Mouse (Mus musculus): ENCODE measurements around the gene Chid1. TPM values are rescaled to one million over a fixed set of nuclear protein-coding genes. Genes with fewer than 3 reads are reported as not detected.

The Chid1 gene
- polyA plus RNA-seq, 1 experiment from 2014 or later, result 33.3 TPM

- Histone ChIP-seq H3K4me3 (ENCODE audit: control insufficient read depth in 1 of 2, insufficient read depth in 1 of 2, low read depth in 1 of 2, low read length in 2 of 2) (peak overlapping the region; percentile 57 to 67), H3K27me3 (ENCODE audit: control insufficient read depth, insufficient read depth, low read length) (peaks cover 12% of the 10 kb centered on the region), H3K9me3 (ENCODE audit: control insufficient read depth, low read length) (no peaks in the 10 kb centered on the region), H3K4me2 (ENCODE audit: low read length) (peak overlapping the region; percentile 100), H3K4me1 (ENCODE audit: control insufficient read depth in 2 of 2, insufficient read depth in 2 of 2, low read length in 2 of 2) (peaks cover 18 to 46% of the 10 kb centered on the region in 2 experiments), H3K27ac (replicated peaks in 1 of 2; ENCODE audit: control insufficient read depth in 1 of 2, insufficient read depth in 1 of 2, low read depth in 2 of 2, low read length in 2 of 2) (no peak overlapping the region), H3K9ac (ENCODE audit: low read length) (peak overlapping the region; percentile 65), H3K36me3 (ENCODE audit: control insufficient read depth, insufficient read depth, low read length) (no peaks in the 10 kb centered on the region; the same call in 1 of the 2 replicates)
- 13% methylated on average over 11 of the region's 11 CpGs for WGBS
- no peak for ATAC-seq (ENCODE audit: insufficient number of reproducible peaks, insufficient read depth, low FRiP score, low read depth)
These were observed 57.1 kb downstream of the Chid1 start for GRCm38 (mm10) chr7:141482531-141483024.

GRCm38 (mm10) chr7:141481498-141482401, 57.9 kb downstream of the Chid1 start:
- Histone ChIP-seq H3K9me3 (ENCODE audit: control insufficient read depth, low read length) (no peaks in the 10 kb centered on the region), H3K4me1 (ENCODE audit: control insufficient read depth in 2 of 2, insufficient read depth in 2 of 2, low read length in 2 of 2) (peaks cover 25 to 54% of the 10 kb centered on the region in 2 experiments), H3K4me2 (ENCODE audit: low read length) (peak overlapping the region; percentile 100), H3K4me3 (ENCODE audit: control insufficient read depth in 1 of 2, insufficient read depth in 1 of 2, low read depth in 1 of 2, low read length in 2 of 2) (peak overlapping the region; percentile 57 to 67), H3K27ac (replicated peaks in 1 of 2; ENCODE audit: control insufficient read depth in 1 of 2, insufficient read depth in 1 of 2, low read depth in 2 of 2, low read length in 2 of 2) (no peak overlapping the region), H3K36me3 (ENCODE audit: control insufficient read depth, insufficient read depth, low read length) (no peaks in the 10 kb centered on the region), H3K9ac (ENCODE audit: low read length) (peak overlapping the region; percentile 65), H3K27me3 (ENCODE audit: control insufficient read depth, insufficient read depth, low read length) (peaks cover 12% of the 10 kb centered on the region)
- no peak for ATAC-seq (ENCODE audit: insufficient number of reproducible peaks, insufficient read depth, low FRiP score, low read depth)
- WGBS, result under 1% methylated on average over 75 of the region's 81 CpGs

- Histone ChIP-seq H3K27ac (replicated peaks in 1 of 2; ENCODE audit: control insufficient read depth in 1 of 2, insufficient read depth in 1 of 2, low read depth in 2 of 2, low read length in 2 of 2) (no peak overlapping the region), H3K4me3 (ENCODE audit: control insufficient read depth in 1 of 2, insufficient read depth in 1 of 2, low read depth in 1 of 2, low read length in 2 of 2) (peak overlapping the region in 1 of 2 experiments; percentile 57; a peak in 2 of 4 replicates), H3K4me2 (ENCODE audit: low read length) (peak overlapping the region; percentile 100), H3K4me1 (ENCODE audit: control insufficient read depth in 2 of 2, insufficient read depth in 2 of 2, low read length in 2 of 2) (peaks cover 31 to 61% of the 10 kb centered on the region in 2 experiments), H3K9ac (ENCODE audit: low read length) (peak overlapping the region; percentile 65; the same call in 1 of the 2 replicates), H3K9me3 (ENCODE audit: control insufficient read depth, low read length) (no peaks in the 10 kb centered on the region), H3K36me3 (ENCODE audit: control insufficient read depth, insufficient read depth, low read length) (no peaks in the 10 kb centered on the region), H3K27me3 (ENCODE audit: control insufficient read depth, insufficient read depth, low read length) (peaks cover 12% of the 10 kb centered on the region)
- ATAC-seq (ENCODE audit: insufficient number of reproducible peaks, insufficient read depth, low FRiP score, low read depth), result no peak
- 9% methylated on average over 10 of the region's 10 CpGs for WGBS
These were observed 58.7 kb downstream of the Chid1 start for GRCm38 (mm10) chr7:141480842-141481497.

GRCm38 (mm10) chr7:141478270-141478748, 61.3 kb downstream of the Chid1 start:
- Histone ChIP-seq H3K27me3 (ENCODE audit: control insufficient read depth, insufficient read depth, low read length) (peaks cover 10% of the 10 kb centered on the region), H3K9me3 (ENCODE audit: control insufficient read depth, low read length) (no peaks in the 10 kb centered on the region), H3K9ac (ENCODE audit: low read length) (no peak overlapping the region; the same call in 1 of the 2 replicates), H3K4me1 (ENCODE audit: control insufficient read depth in 2 of 2, insufficient read depth in 2 of 2, low read length in 2 of 2) (peaks cover 42 to 67% of the 10 kb centered on the region in 2 experiments), H3K27ac (replicated peaks in 1 of 2; ENCODE audit: control insufficient read depth in 1 of 2, insufficient read depth in 1 of 2, low read depth in 2 of 2, low read length in 2 of 2) (peak overlapping the region; percentile 63 to 95), H3K4me3 (ENCODE audit: control insufficient read depth in 1 of 2, insufficient read depth in 1 of 2, low read depth in 1 of 2, low read length in 2 of 2) (no peak overlapping the region), H3K4me2 (ENCODE audit: low read length) (peak overlapping the region; percentile 97), H3K36me3 (ENCODE audit: control insufficient read depth, insufficient read depth, low read length) (no peaks in the 10 kb centered on the region)
- WGBS, result 33% methylated on average over 5 of the region's 5 CpGs
- ATAC-seq (ENCODE audit: insufficient number of reproducible peaks, insufficient read depth, low FRiP score, low read depth), result no peak

GRCm38 (mm10) chr7:141477578-141478269, 61.9 kb downstream of the Chid1 start:
- Histone ChIP-seq H3K4me2 (ENCODE audit: low read length) (peak overlapping the region; percentile 97), H3K4me3 (ENCODE audit: control insufficient read depth in 1 of 2, insufficient read depth in 1 of 2, low read depth in 1 of 2, low read length in 2 of 2) (no peak overlapping the region), H3K9me3 (ENCODE audit: control insufficient read depth, low read length) (no peaks in the 10 kb centered on the region), H3K27ac (replicated peaks in 1 of 2; ENCODE audit: control insufficient read depth in 1 of 2, insufficient read depth in 1 of 2, low read depth in 2 of 2, low read length in 2 of 2) (peak overlapping the region; percentile 95 to 98), H3K9ac (ENCODE audit: low read length) (peak overlapping the region; percentile 86), H3K4me1 (ENCODE audit: control insufficient read depth in 2 of 2, insufficient read depth in 2 of 2, low read length in 2 of 2) (peaks cover 42 to 65% of the 10 kb centered on the region in 2 experiments), H3K27me3 (ENCODE audit: control insufficient read depth, insufficient read depth, low read length) (peaks cover 4% of the 10 kb centered on the region; the same call in 1 of the 2 replicates), H3K36me3 (ENCODE audit: control insufficient read depth, insufficient read depth, low read length) (peaks cover 3% of the 10 kb centered on the region)
- 0 out of 2 replicates have a peak, but pooled peaks have one; percentile 14 for ATAC-seq (ENCODE audit: insufficient number of reproducible peaks, insufficient read depth, low FRiP score, low read depth)
- 38% methylated on average over 4 of the region's 4 CpGs for WGBS

GRCm38 (mm10) chr7:141476981-141477370, 62.7 kb downstream of the Chid1 start:
- 12% methylated on average over 7 of the region's 7 CpGs for WGBS
- no peak for ATAC-seq (ENCODE audit: insufficient number of reproducible peaks, insufficient read depth, low FRiP score, low read depth)

More at GRCm38 (mm10) chr7:141476981-141477370, 62.7 kb downstream of the Chid1 start:
- no peaks in the 10 kb centered on the region for H3K9me3 ChIP-seq (ENCODE audit: control insufficient read depth, low read length)
- peaks cover 10% of the 10 kb centered on the region for H3K36me3 ChIP-seq (ENCODE audit: control insufficient read depth, insufficient read depth, low read length)
- peak overlapping the region; percentile 95 to 98 for H3K27ac ChIP-seq (replicated peaks in 1 of 2; ENCODE audit: control insufficient read depth in 1 of 2, insufficient read depth in 1 of 2, low read depth in 2 of 2, low read length in 2 of 2)
- H3K27me3 ChIP-seq (ENCODE audit: control insufficient read depth, insufficient read depth, low read length), result no peaks in the 10 kb centered on the region
- H3K9ac ChIP-seq (ENCODE audit: low read length), result peak overlapping the region; percentile 86
- H3K4me1 ChIP-seq (ENCODE audit: control insufficient read depth in 2 of 2, insufficient read depth in 2 of 2, low read length in 2 of 2), result peaks cover 38 to 57% of the 10 kb centered on the region in 2 experiments
- peak overlapping the region; percentile 97 for H3K4me2 ChIP-seq (ENCODE audit: low read length)
- peak overlapping the region; percentile 81 to 86 for H3K4me3 ChIP-seq (ENCODE audit: control insufficient read depth in 1 of 2, insufficient read depth in 1 of 2, low read depth in 1 of 2, low read length in 2 of 2)

All from heart, embryonic 14.5 days (tissue).